Mouse (Mus musculus) liver, embryonic 14.5 days (tissue): ENCODE measurements around the gene Lrrtm4.

Experiments
- CTCF ChIP-seq: IDR thresholded peaks from 2 replicates; pipeline ENCODE4 v1.5.1; 2016; ENCODE audit warnings: antibody characterized with exemption, low read depth, control low read depth
- EP300 ChIP-seq: IDR thresholded peaks from 2 replicates; pipeline ENCODE4 v1.6.1; 2016; ENCODE audit warnings: antibody characterized with exemption, low read depth

- TF ChIP-seq CTCF (no peak), EP300 (no peak)
These were observed 732.1 kb downstream of the Lrrtm4 start for GRCm38 (mm10) chr6:80750769-80751168.
